Mouse (Mus musculus) heart, embryonic 14.5 days (tissue): Measurements from ENCODE around the gene Rhoj. TPM values are rescaled to one million over a fixed set of nuclear protein-coding genes. Genes with fewer than 3 reads are reported as not detected.
"Not testable (repeated sequence)": the region's sequence is repeated elsewhere in the genome, so short reads cannot be mapped to it uniquely, and the experiment has no call there.

ENCODE experiments used
- ATAC-seq: fragments of 200-750 bp; cut with Nextera tagmentation; 2 replicates; pipeline ENCODE4 v1.8.0; 2017; ENCODE audit warnings: low read depth, moderate TSS enrichment; ENCODE audit not compliant: insufficient number of reproducible peaks, insufficient read depth, low FRiP score
- H3K27ac ChIP-seq, 2 experiments: fragments of 200-500 bp in 1 of 2; fragments of 300-500 bp in 1 of 2; sonication (generic) in 1 of 2; replicated peaks in 1 of 2; 2 replicates each; pipeline ENCODE4 v1.5.1; 2012 to 2014; ENCODE audit warnings: low read depth in 2 of 2, low read length in 2 of 2, control low read depth in 1 of 2, mild to moderate bottlenecking in 1 of 2, mixed read lengths in 1 of 2; ENCODE audit not compliant: control insufficient read depth in 1 of 2, insufficient read depth in 1 of 2
- H3K27me3 ChIP-seq: fragments of 300-500 bp; sonication (generic); 2 replicates; pipeline ENCODE4 v1.6.1; 2014; ENCODE audit warnings: mild to moderate bottlenecking, low read length, control low read depth; ENCODE audit not compliant: control insufficient read depth, insufficient read depth
- H3K36me3 ChIP-seq: fragments of 300-500 bp; sonication (generic); 2 replicates; pipeline ENCODE4 v1.6.1; 2014; ENCODE audit warnings: mild to moderate bottlenecking, control low read depth, low read length, mixed read lengths; ENCODE audit not compliant: control insufficient read depth, insufficient read depth
- H3K4me1 ChIP-seq, 2 experiments: fragments of 200-500 bp in 1 of 2; fragments of 300-500 bp in 1 of 2; sonication (generic) in 1 of 2; 2 replicates each; pipeline ENCODE4 v1.6.1; 2012 to 2014; ENCODE audit warnings: low read length in 2 of 2, control low read depth in 1 of 2, mixed read lengths in 1 of 2; ENCODE audit not compliant: control insufficient read depth in 2 of 2, insufficient read depth in 2 of 2
- H3K4me2 ChIP-seq: fragments of 300-500 bp; sonication (generic); 2 replicates; pipeline ENCODE4 v1.6.1; 2014; ENCODE audit warnings: mild to moderate bottlenecking, low read length
- H3K4me3 ChIP-seq, 2 experiments: fragments of 200-500 bp in 1 of 2; fragments of 300-500 bp in 1 of 2; sonication (generic) in 1 of 2; 2 replicates each; pipeline ENCODE4 v1.5.1; 2012 to 2014; ENCODE audit warnings: low read length in 2 of 2, mild to moderate bottlenecking in 2 of 2, control low read depth in 1 of 2, low read depth in 1 of 2, moderate library complexity in 1 of 2; ENCODE audit not compliant: control insufficient read depth in 1 of 2, insufficient read depth in 1 of 2
- H3K9ac ChIP-seq: fragments of 300-500 bp; sonication (generic); 2 replicates; pipeline ENCODE4 v1.6.1; 2014; ENCODE audit warnings: mild to moderate bottlenecking, low read length
- H3K9me3 ChIP-seq: fragments of 300-500 bp; sonication (generic); 2 replicates; pipeline ENCODE4 v1.6.1; 2016; ENCODE audit warnings: low read length, control low read depth; ENCODE audit not compliant: control insufficient read depth
- WGBS: fragments of 180-500 bp; shearing (Covaris S2); extraction: QIAGEN DNeasy Blood & Tissue Kit; methylation state at CpG from one replicate; pipeline ENCODE4 v1.1.7; 2014; 5-methylcytosine and 5-hydroxymethylcytosine counted together
- polyA plus RNA-seq: library from polyadenylated mRNA; unstranded; fragments of >200 nt; fragmentation: Nextera tagmentation; extraction: Ambion mirVana; gene quantifications from 2 replicates; pipeline ENCODE4 v1.2.1, GENCODE M21; 2014

The Rhoj gene
- polyA plus RNA-seq, 1 experiment from 2014 or later = 48.5 TPM

DNA sequence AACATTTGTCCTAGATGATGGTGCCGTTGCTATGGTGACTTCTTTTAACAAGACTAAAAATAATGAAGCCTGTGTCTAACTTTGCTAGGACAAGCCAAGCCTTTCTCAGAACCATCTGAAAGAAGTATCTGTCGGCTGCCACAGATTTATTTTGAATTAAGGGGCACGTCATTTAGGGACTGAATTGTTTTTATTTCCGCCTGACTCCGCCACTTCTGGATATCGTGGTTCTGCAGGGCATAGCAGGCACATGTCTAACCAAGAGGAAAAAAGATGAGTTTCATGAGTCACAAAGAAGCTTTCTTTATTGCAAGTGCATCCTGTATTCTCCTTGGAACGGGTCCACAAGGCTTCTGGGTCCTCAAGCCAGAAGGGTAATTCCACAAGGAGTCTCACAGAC, 116.2 kb downstream of the Rhoj start:
- Histone ChIP-seq H3K9ac (no peak overlapping the region), H3K36me3 (no peaks in the 10 kb centered on the region), H3K27me3 (no peaks in the 10 kb centered on the region), H3K4me3 (no peak overlapping the region), H3K4me1 (peaks cover 0 to 3% of the 10 kb centered on the region in 2 experiments; a peak in 2 of 4 replicates), H3K27ac (no peak overlapping the region), H3K4me2 (no peak overlapping the region), H3K9me3 (no peaks in the 10 kb centered on the region)
- 65% methylated on average over 7 of the region's 7 CpGs for WGBS
- ATAC-seq = no peak

DNA sequence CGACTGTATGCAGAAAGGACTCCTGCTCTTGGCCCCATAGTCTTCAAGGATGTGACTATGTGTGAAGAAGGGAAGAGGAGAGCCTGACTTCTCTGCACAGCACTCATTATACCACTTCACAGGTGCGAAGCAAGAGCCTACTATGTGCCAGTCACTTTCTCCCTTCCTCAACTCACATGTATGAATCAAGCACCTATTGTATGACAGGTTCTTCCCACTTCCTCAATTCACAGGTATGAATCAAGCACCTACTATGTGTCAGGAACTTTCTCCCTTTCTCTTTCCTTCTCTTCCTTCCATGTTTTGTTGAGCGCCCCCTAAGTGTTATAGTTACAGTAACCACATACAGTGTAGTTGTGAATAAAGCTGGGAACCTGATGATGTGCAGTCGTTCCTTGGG, 116.7 kb downstream of the Rhoj start:
- no peaks in the 10 kb centered on the region for H3K9me3 ChIP-seq
- H3K36me3 ChIP-seq = no peaks in the 10 kb centered on the region
- 76% methylated on average over 4 of the region's 4 CpGs for WGBS
- no peak overlapping the region for H3K9ac ChIP-seq
- H3K27me3 ChIP-seq = no peaks in the 10 kb centered on the region
- no peak overlapping the region for H3K27ac ChIP-seq
- H3K4me1 ChIP-seq = peaks cover 0 to 3% of the 10 kb centered on the region in 2 experiments; a peak in 2 of 4 replicates
- no peak overlapping the region for H3K4me3 ChIP-seq
- no peak for ATAC-seq
- H3K4me2 ChIP-seq = no peak overlapping the region

DNA sequence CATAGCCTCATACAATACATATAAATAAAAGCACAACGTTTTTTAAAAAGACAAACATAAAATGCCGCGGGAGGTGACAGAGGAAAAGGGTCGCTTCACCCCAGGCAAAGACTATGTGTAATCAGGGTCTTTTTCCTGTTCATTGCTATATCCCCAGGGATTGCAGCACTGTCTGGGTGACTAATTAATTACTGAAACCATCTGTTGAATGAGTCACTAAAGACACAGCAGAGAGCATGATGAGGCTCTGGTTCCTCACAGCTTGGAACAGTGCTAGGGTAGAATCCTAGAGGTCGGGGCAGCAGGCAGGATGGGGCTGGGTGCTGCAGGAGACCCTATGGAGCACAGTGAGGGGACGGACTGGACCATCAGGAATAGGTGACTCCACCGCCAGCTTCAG, 117.8 kb downstream of the Rhoj start:
- no peak overlapping the region for H3K4me3 ChIP-seq
- no peaks in the 10 kb centered on the region for H3K27me3 ChIP-seq
- H3K27ac ChIP-seq = no peak overlapping the region
- H3K4me2 ChIP-seq = no peak overlapping the region
- no peaks in the 10 kb centered on the region for H3K9me3 ChIP-seq
- no peaks in the 10 kb centered on the region for H3K36me3 ChIP-seq
- H3K4me1 ChIP-seq = peaks cover 0 to 3% of the 10 kb centered on the region in 2 experiments; a peak in 2 of 4 replicates
- H3K9ac ChIP-seq = no peak overlapping the region
- 73% methylated on average over 7 of the region's 7 CpGs for WGBS
- no peak for ATAC-seq

DNA sequence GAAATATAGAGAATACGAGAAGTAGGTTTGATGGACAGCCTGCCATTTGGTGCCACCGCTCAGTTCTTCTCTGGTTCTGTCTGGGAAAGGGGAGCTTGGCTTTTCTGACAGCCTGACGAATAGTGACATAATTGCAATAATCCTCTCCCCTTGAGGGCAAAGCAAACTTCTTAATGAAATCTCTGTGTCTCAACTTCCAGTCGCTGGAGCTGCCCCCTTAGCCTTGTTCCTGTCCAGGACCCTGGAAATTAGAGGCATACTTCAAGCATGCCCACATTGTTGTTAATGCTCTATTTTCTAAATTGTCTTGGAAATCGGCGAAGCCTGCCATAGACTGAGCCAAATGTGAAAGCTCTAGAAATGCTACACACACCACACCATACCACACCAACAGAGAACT, 120.6 kb downstream of the Rhoj start:
- Histone ChIP-seq H3K4me3 (no peak overlapping the region), H3K36me3 (no peaks in the 10 kb centered on the region), H3K9me3 (no peaks in the 10 kb centered on the region), H3K9ac (no peak overlapping the region), H3K27me3 (no peaks in the 10 kb centered on the region), H3K4me2 (no peak overlapping the region), H3K4me1 (peaks cover 0 to 3% of the 10 kb centered on the region in 2 experiments; a peak in 2 of 4 replicates), H3K27ac (no peak overlapping the region)
- ATAC-seq = no peak
- WGBS = 84% methylated on average over 6 of the region's 6 CpGs

DNA sequence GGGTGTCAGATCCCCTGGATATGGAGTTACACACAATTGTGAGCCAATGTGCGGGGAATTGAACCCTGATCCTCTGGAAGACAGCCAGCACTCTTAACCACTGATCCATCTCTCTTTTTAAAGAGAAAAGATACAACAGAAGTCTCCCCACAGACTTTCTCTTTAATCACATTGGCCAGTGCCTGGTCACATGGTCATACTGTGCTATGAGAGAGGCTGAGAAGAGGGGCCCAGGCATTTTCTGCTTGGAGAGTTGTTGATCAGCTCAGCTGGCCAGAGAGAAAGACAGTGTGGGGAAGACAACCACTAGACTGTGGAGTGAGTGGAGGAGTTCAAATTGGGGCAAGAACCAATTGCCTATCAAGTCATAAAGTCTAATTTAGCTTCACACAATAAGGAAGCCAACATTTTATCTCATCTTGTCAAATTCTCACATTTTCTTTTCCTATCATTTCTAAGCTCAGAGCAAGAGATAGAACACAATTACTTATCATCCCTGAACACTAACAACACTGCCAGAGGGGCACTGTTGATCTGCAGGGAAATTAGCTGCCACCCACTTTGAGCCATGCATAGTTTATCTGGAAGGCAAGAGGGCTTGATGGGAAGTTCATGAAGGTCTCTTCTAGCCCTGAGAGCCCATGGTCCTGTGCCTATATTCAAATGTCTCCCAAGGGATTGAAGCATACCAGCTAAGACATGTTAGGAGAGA, 121.7 kb downstream of the Rhoj start:
- Histone ChIP-seq H3K9ac (no peak overlapping the region), H3K9me3 (no peaks in the 10 kb centered on the region), H3K27ac (no peak overlapping the region), H3K4me2 (no peak overlapping the region), H3K4me1 (peaks cover 0 to 3% of the 10 kb centered on the region in 2 experiments; a peak in 2 of 4 replicates), H3K4me3 (no peak overlapping the region), H3K27me3 (no peaks in the 10 kb centered on the region), H3K36me3 (no peaks in the 10 kb centered on the region)
- WGBS = 79% methylated on average over 1 of the region's 1 CpGs
- ATAC-seq = no peak

DNA sequence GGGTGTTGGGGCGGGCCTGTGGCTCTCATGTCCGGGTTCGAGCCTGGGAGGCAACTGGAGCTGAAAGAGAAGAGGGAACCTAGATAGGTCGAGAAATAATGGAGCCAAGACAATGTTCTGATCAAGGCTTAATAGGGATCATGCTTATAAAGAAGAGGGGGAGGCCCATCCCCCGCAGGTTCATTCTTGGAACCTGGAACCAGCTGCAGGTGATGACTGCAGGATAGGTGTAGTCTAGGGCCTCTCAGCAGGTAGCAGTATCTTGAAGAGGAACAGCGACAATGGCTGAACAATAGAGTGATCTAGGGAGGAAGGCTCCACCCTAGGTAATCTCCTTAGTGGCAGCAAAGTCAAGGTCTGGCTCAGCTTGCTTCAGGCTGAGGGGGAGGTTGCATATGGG, 124.3 kb downstream of the Rhoj start:
- ATAC-seq, H3K4me3 ChIP-seq, H3K4me2 ChIP-seq, H3K27ac ChIP-seq, H3K36me3 ChIP-seq, H3K9me3 ChIP-seq, H3K9ac ChIP-seq, H3K27me3 ChIP-seq, H3K4me1 ChIP-seq: not testable (repeated sequence)
- 73% methylated on average over 6 of the region's 6 CpGs for WGBS

DNA sequence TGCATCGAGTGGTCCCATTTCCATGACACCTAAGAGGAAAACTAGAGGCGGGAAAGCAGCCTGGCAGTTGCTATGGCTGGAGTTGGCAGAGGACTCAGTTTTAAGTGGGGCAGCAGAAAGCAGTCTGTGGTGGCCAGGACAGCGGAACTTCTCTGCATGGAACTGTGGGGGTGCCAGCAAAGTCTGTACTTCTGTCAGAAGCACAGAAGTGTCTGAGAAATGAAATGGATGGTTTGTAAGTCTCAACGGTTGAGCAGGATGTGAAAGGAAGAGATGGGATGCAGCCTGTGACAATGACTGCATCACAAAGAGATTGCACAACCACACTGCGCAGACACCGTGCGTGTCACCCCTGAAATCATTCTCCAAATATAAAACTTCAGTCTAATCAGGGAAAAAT, 138.1 kb downstream of the Rhoj start:
- Histone ChIP-seq H3K27ac (no peak overlapping the region), H3K9me3 (no peaks in the 10 kb centered on the region), H3K36me3 (peaks cover 9% of the 10 kb centered on the region), H3K4me2 (no peak overlapping the region), H3K4me3 (no peak overlapping the region), H3K27me3 (no peaks in the 10 kb centered on the region), H3K4me1 (peaks cover 6 to 10% of the 10 kb centered on the region in 2 experiments), H3K9ac (no peak overlapping the region)
- ATAC-seq = no peak
- WGBS = 76% methylated on average over 7 of the region's 7 CpGs

DNA sequence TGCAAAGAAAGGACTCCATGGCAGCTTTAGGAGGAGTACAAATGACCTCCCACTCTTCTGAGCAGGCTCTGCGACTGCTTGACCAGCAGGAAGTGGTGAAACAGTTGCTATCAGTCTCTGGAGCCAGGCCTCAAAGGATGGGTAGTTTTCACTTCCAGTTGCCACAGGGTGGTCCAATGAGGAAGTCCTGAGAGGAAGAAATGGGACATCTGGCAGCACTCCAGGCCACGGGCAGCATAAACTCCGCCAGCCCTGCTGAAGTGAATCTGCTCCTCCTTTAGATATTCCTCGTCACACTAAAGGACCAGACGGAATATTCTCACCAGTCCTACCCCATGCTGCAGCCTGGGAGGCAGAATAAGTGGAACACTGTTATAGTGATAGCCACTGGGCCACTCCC, 140.8 kb downstream of the Rhoj start:
- no peaks in the 10 kb centered on the region for H3K9me3 ChIP-seq
- H3K27ac ChIP-seq = peak overlapping the region in 1 of 2 experiments; percentile 27; a peak in 1 of 4 replicates
- H3K4me3 ChIP-seq = no peak overlapping the region
- no peaks in the 10 kb centered on the region for H3K27me3 ChIP-seq
- H3K36me3 ChIP-seq = peaks cover 33% of the 10 kb centered on the region
- no peak overlapping the region for H3K9ac ChIP-seq
- H3K4me1 ChIP-seq = peaks cover 4 to 7% of the 10 kb centered on the region in 2 experiments
- 0 out of 2 replicates have a peak, but pooled peaks have one; percentile 35 for ATAC-seq
- H3K4me2 ChIP-seq = no peak overlapping the region
- WGBS = 60% methylated on average over 5 of the region's 5 CpGs
